Mouse (Mus musculus): ENCODE data around the gene Ccdc122.

DNA sequence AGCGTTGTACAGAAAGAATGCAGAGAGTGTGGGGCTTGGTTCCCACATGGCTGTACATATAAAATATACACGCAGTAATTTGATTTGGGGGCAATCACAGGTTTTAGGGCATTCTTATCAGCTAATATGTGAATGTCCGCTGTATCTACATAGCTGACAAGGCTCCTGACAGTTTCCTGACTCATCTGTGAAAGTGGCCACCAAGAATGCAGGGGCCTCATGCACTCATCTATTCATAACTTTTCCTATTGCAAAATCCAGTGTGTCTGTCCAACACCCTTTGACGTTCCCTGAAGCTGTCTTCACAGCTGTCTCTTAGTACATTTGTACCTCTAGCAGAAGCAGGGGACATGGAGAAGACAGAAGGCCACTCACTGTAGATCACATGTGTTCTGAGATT lies 108.5 kb downstream of the Ccdc122 start:
- no peak for TF ChIP-seq CTCF (IDR thresholded peaks at IDR 0.05; ENCODE audit: borderline replicate concordance, insufficient read depth, low read length)
- no peak for TF ChIP-seq POLR2A (IDR thresholded peaks at IDR 0.05; ENCODE audit: low read depth, low read length)
